Mouse (Mus musculus) heart, embryonic 14.5 days (tissue): ENCODE results near the gene Hdgfl3. TPM values are rescaled to one million over a fixed set of nuclear protein-coding genes. Genes with fewer than 3 reads are reported as not detected.

Experiments
- ATAC-seq: fragments of 200-750 bp; cut with Nextera tagmentation; 2 replicates; pipeline ENCODE4 v1.8.0; 2017; ENCODE audit warnings: low read depth, moderate TSS enrichment; ENCODE audit not compliant: insufficient number of reproducible peaks, insufficient read depth, low FRiP score
- H3K27ac ChIP-seq, 2 experiments: fragments of 200-500 bp in 1 of 2; fragments of 300-500 bp in 1 of 2; sonication (generic) in 1 of 2; replicated peaks in 1 of 2; 2 replicates each; pipeline ENCODE4 v1.5.1; 2012 to 2014; ENCODE audit warnings: low read depth in 2 of 2, low read length in 2 of 2, control low read depth in 1 of 2, mild to moderate bottlenecking in 1 of 2, mixed read lengths in 1 of 2; ENCODE audit not compliant: control insufficient read depth in 1 of 2, insufficient read depth in 1 of 2
- H3K27me3 ChIP-seq: fragments of 300-500 bp; sonication (generic); 2 replicates; pipeline ENCODE4 v1.6.1; 2014; ENCODE audit warnings: mild to moderate bottlenecking, low read length, control low read depth; ENCODE audit not compliant: control insufficient read depth, insufficient read depth
- H3K36me3 ChIP-seq: fragments of 300-500 bp; sonication (generic); 2 replicates; pipeline ENCODE4 v1.6.1; 2014; ENCODE audit warnings: mild to moderate bottlenecking, control low read depth, low read length, mixed read lengths; ENCODE audit not compliant: control insufficient read depth, insufficient read depth
- H3K4me1 ChIP-seq, 2 experiments: fragments of 200-500 bp in 1 of 2; fragments of 300-500 bp in 1 of 2; sonication (generic) in 1 of 2; 2 replicates each; pipeline ENCODE4 v1.6.1; 2012 to 2014; ENCODE audit warnings: low read length in 2 of 2, control low read depth in 1 of 2, mixed read lengths in 1 of 2; ENCODE audit not compliant: control insufficient read depth in 2 of 2, insufficient read depth in 2 of 2
- H3K4me2 ChIP-seq: fragments of 300-500 bp; sonication (generic); 2 replicates; pipeline ENCODE4 v1.6.1; 2014; ENCODE audit warnings: mild to moderate bottlenecking, low read length
- H3K4me3 ChIP-seq, 2 experiments: fragments of 200-500 bp in 1 of 2; fragments of 300-500 bp in 1 of 2; sonication (generic) in 1 of 2; 2 replicates each; pipeline ENCODE4 v1.5.1; 2012 to 2014; ENCODE audit warnings: low read length in 2 of 2, mild to moderate bottlenecking in 2 of 2, control low read depth in 1 of 2, low read depth in 1 of 2, moderate library complexity in 1 of 2; ENCODE audit not compliant: control insufficient read depth in 1 of 2, insufficient read depth in 1 of 2
- H3K9ac ChIP-seq: fragments of 300-500 bp; sonication (generic); 2 replicates; pipeline ENCODE4 v1.6.1; 2014; ENCODE audit warnings: mild to moderate bottlenecking, low read length
- H3K9me3 ChIP-seq: fragments of 300-500 bp; sonication (generic); 2 replicates; pipeline ENCODE4 v1.6.1; 2016; ENCODE audit warnings: low read length, control low read depth; ENCODE audit not compliant: control insufficient read depth
- WGBS: fragments of 180-500 bp; shearing (Covaris S2); extraction: QIAGEN DNeasy Blood & Tissue Kit; methylation state at CpG from one replicate; pipeline ENCODE4 v1.1.7; 2014; 5-methylcytosine and 5-hydroxymethylcytosine counted together
- polyA plus RNA-seq: library from polyadenylated mRNA; unstranded; fragments of >200 nt; fragmentation: Nextera tagmentation; extraction: Ambion mirVana; gene quantifications from 2 replicates; pipeline ENCODE4 v1.2.1, GENCODE M21; 2014

The Hdgfl3 gene
- polyA plus RNA-seq, 1 experiment from 2014 or later: 15.6 TPM

- Histone ChIP-seq H3K27ac (peak within 1 kb of the TSS; percentile 52 to 79), H3K4me2 (peak within 1 kb of the TSS; percentile 57), H3K4me1 (peaks cover 16 to 28% of the 10 kb centered on the region in 2 experiments), H3K27me3 (no peaks in the 10 kb centered on the region), H3K36me3 (no peaks in the 10 kb centered on the region), H3K9ac (0 out of 2 replicates have a peak within 1 kb of the TSS, but pooled peaks have one; percentile 13), H3K4me3 (peak within 1 kb of the TSS in 1 of 2 experiments; percentile 17; a peak in 2 of 4 replicates), H3K9me3 (no peaks in the 10 kb centered on the region)
- ATAC-seq: no peak
- 88% methylated on average over 1 of the region's 1 CpGs for WGBS
Observed at GRCm38 (mm10) chr7:81855694-81856093, 78.6 kb downstream of the Hdgfl3 start, which contains the start of gene Gm10160. Gene Gm10160, minus strand, starts transcription at chr7:81855794.

GRCm38 (mm10) chr7:81854568-81855307 lies 79.5 kb downstream of the Hdgfl3 start:
- WGBS: 18% methylated on average over 8 of the region's 8 CpGs
- peak overlapping the region; percentile 57 for H3K4me2 ChIP-seq
- H3K4me3 ChIP-seq: peak overlapping the region in 1 of 2 experiments; percentile 17; a peak in 2 of 4 replicates
- H3K27me3 ChIP-seq: no peaks in the 10 kb centered on the region
- no peaks in the 10 kb centered on the region for H3K36me3 ChIP-seq
- no peaks in the 10 kb centered on the region for H3K9me3 ChIP-seq
- peak overlapping the region; percentile 52 to 79 for H3K27ac ChIP-seq
- H3K9ac ChIP-seq: 0 out of 2 replicates have a peak overlapping the region, but pooled peaks have one; percentile 13
- ATAC-seq: peak; percentile 23; the same call in 1 of the 2 replicates
- peaks cover 10 to 20% of the 10 kb centered on the region in 2 experiments for H3K4me1 ChIP-seq

GRCm38 (mm10) chr7:81851706-81852105 lies 82.6 kb downstream of the Hdgfl3 start:
- Histone ChIP-seq H3K4me1 (peaks cover 5 to 11% of the 10 kb centered on the region in 2 experiments; a peak in 3 of 4 replicates), H3K27ac (no peak overlapping the region), H3K9me3 (no peaks in the 10 kb centered on the region), H3K9ac (no peak overlapping the region), H3K4me2 (no peak overlapping the region), H3K27me3 (no peaks in the 10 kb centered on the region), H3K36me3 (no peaks in the 10 kb centered on the region), H3K4me3 (no peak overlapping the region)
- no peak for ATAC-seq
- 68% methylated on average over 3 of the region's 3 CpGs for WGBS

- ATAC-seq: no peak
- no peaks in the 10 kb centered on the region for H3K27me3 ChIP-seq
- no peak overlapping the region for H3K4me3 ChIP-seq
- no peaks in the 10 kb centered on the region for H3K36me3 ChIP-seq
- 71% methylated on average over 6 of the region's 6 CpGs for whole genome bisulfite sequencing
- H3K4me2 ChIP-seq: no peak overlapping the region
- H3K4me1 ChIP-seq: peaks cover 5 to 11% of the 10 kb centered on the region in 2 experiments; a peak in 3 of 4 replicates
- H3K9ac ChIP-seq: no peak overlapping the region
- H3K9me3 ChIP-seq: no peaks in the 10 kb centered on the region
- no peak overlapping the region for H3K27ac ChIP-seq
Observed at GRCm38 (mm10) chr7:81850171-81850570, 84.1 kb downstream of the Hdgfl3 start.

- 93% methylated on average over 7 of the region's 7 CpGs for WGBS
Observed at GRCm38 (mm10) chr7:81849633-81850032, 84.6 kb downstream of the Hdgfl3 start.

GRCm38 (mm10) chr7:81849214-81849613 lies 85.1 kb downstream of the Hdgfl3 start:
- Histone ChIP-seq H3K27me3 (no peaks in the 10 kb centered on the region), H3K4me1 (peaks cover under 1 to 4% of the 10 kb centered on the region in 2 experiments; a peak in 2 of 4 replicates), H3K4me2 (no peak overlapping the region), H3K4me3 (no peak overlapping the region), H3K27ac (no peak overlapping the region), H3K36me3 (no peaks in the 10 kb centered on the region), H3K9ac (no peak overlapping the region), H3K9me3 (no peaks in the 10 kb centered on the region)
- WGBS: 88% methylated on average over 5 of the region's 5 CpGs
- no peak for ATAC-seq

More at GRCm38 (mm10) chr7:81849633-81850032, 84.6 kb downstream of the Hdgfl3 start:
- Histone ChIP-seq H3K9ac (no peak overlapping the region), H3K4me3 (no peak overlapping the region), H3K9me3 (no peaks in the 10 kb centered on the region), H3K4me1 (peaks cover 2 to 8% of the 10 kb centered on the region in 2 experiments; a peak in 2 of 4 replicates), H3K27ac (no peak overlapping the region), H3K36me3 (no peaks in the 10 kb centered on the region), H3K4me2 (no peak overlapping the region), H3K27me3 (no peaks in the 10 kb centered on the region)
- ATAC-seq: no peak

GRCm38 (mm10) chr7:81847777-81848176 lies 86.5 kb downstream of the Hdgfl3 start:
- H3K4me1 ChIP-seq: no peaks in the 10 kb centered on the region; a peak in 1 of 4 replicates
- H3K27me3 ChIP-seq: no peaks in the 10 kb centered on the region
- no peak overlapping the region for H3K9ac ChIP-seq
- no peaks in the 10 kb centered on the region for H3K9me3 ChIP-seq
- H3K4me3 ChIP-seq: no peak overlapping the region
- no peak overlapping the region for H3K4me2 ChIP-seq
- H3K36me3 ChIP-seq: no peaks in the 10 kb centered on the region
- ATAC-seq: no peak
- no peak overlapping the region for H3K27ac ChIP-seq
- 42% methylated on average over 4 of the region's 4 CpGs for WGBS
